Mouse (Mus musculus) G1E (cell line): ENCODE data around the gene Gm21985. TPM values are rescaled to one million over a fixed set of nuclear protein-coding genes. Genes with fewer than 3 reads are reported as not detected.

ENCODE experiments used
- ATAC-seq: 2 replicates; pipeline ENCODE4 v1.8.0; 2016; ENCODE audit warnings: mild to moderate bottlenecking; ENCODE audit not compliant: insufficient number of reproducible peaks, poor library complexity, low FRiP score, severe bottlenecking; ENCODE audit errors: extremely low read depth
- DNase-seq: peaks from one replicate; pipeline ENCODE4 v3.0.0; 2012; ENCODE audit warnings: low spot score
- H3K27me3 ChIP-seq: 2 replicates; pipeline ENCODE4 v1.6.1; 2012; ENCODE audit warnings: mild to moderate bottlenecking, low read length, inconsistent platforms; ENCODE audit not compliant: insufficient read depth
- H3K36me3 ChIP-seq: replicated peaks from 2 replicates; pipeline ENCODE3; 2012; ENCODE audit warnings: mild to moderate bottlenecking, inconsistent platforms
- H3K4me1 ChIP-seq: 2 replicates; pipeline ENCODE4 v1.6.1; 2012; ENCODE audit warnings: low read depth, low read length, inconsistent platforms, mixed read lengths; ENCODE audit not compliant: insufficient read depth
- H3K4me3 ChIP-seq: 2 replicates; pipeline ENCODE4 v1.5.1; 2012; ENCODE audit warnings: low read depth, mild to moderate bottlenecking, inconsistent platforms, low read length, moderate library complexity, mixed read lengths
- H3K9me3 ChIP-seq: replicated peaks from 2 replicates; pipeline ENCODE4 v1.6.1; 2012; ENCODE audit warnings: inconsistent platforms
- CTCF ChIP-seq: IDR thresholded peaks from 2 replicates; pipeline ENCODE4 v1.5.1; 2012; ENCODE audit warnings: low read depth, low read length, inconsistent platforms, mixed read lengths
- GATA1 ChIP-seq: IDR thresholded peaks from 2 replicates; pipeline ENCODE4 v1.6.1; 2012; ENCODE audit warnings: borderline replicate concordance, low read length, inconsistent platforms, mixed read lengths
- GATA2 ChIP-seq: IDR thresholded peaks from 2 replicates; pipeline ENCODE4 v1.6.1; 2012; ENCODE audit warnings: low read depth, low read length, inconsistent platforms, borderline replicate concordance
- POLR2AphosphoS5 ChIP-seq: IDR thresholded peaks from 2 replicates; pipeline ENCODE4 v1.6.1; 2012; ENCODE audit warnings: low read depth, low read length, inconsistent platforms; ENCODE audit not compliant: insufficient replicate concordance
- TAL1 ChIP-seq: conservative IDR thresholded peaks from 2 replicates; pipeline ENCODE4 v1.6.1; 2012; ENCODE audit warnings: low read depth, low read length, inconsistent platforms, mixed read lengths
- polyA plus RNA-seq: library from polyadenylated mRNA; stranded (reverse); fragments of >175 nt; gene quantifications from 2 replicates; pipeline ENCODE4 v1.2.3, GENCODE M21; 2012
- total RNA-seq, 2 experiments: library from RNA; stranded (forward) in 1 of 2; stranded (reverse) in 1 of 2; fragments of 200-1000 nt in 1 of 2; fragments of >200 nt in 1 of 2; fragmentation: Nextera tagmentation in 1 of 2; gene quantifications; 2 replicates each; pipeline ENCODE4 v1.2.3; 2014 to 2017

Gene Gm21985
- total RNA-seq (2014; fragmentation: Nextera tagmentation) (not detected in 2 replicates), total RNA-seq (2017) (0.16 and 0.64 TPM in 2 replicates), polyA plus RNA-seq (not detected in 2 replicates)

- 0 out of 2 replicates have a peak, but pooled peaks have one; percentile 9 for ATAC-seq
- Histone ChIP-seq H3K36me3 (peaks cover 24% of the 10 kb centered on the region), H3K27me3 (no peaks in the 10 kb centered on the region), H3K4me1 (peaks cover 38% of the 10 kb centered on the region), H3K9me3 (no peaks in the 10 kb centered on the region), H3K4me3 (peak within 1 kb of the TSS; percentile 94)
- TF ChIP-seq CTCF = no peak
- no peak for TF ChIP-seq GATA2
- no peak for TF ChIP-seq POLR2AphosphoS5
- TF ChIP-seq GATA1 = no peak
- DNase-seq = peak; percentile 30
These were observed at the start of gene Gm21985 for GRCm38 (mm10) chr2:112266242-112266592. TSS of gene Gm21985 (plus strand) at chr2:112266314.

DNA sequence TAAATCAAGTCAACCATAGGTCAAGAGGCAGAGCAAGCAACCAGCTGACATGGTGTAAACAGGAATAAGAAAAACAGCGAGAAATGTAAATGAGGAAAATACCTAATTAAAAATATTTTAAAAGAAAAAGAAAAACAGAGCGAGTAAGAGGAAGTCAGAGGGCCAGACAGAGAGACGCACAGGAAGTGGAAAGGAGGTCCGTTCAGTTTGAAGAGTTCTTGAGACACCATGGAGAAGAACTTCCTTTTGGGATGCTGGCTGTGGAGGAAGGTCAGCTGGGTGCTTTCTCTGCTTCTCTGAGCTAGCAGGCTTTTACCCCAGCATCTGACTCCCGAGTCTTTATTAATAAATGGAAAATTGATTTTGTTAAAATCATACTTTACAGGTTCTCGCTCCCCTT lies 48.5 kb upstream of the Gm21985 start:
- TF ChIP-seq TAL1 = no peak
- TF ChIP-seq GATA2 = no peak
- TF ChIP-seq GATA1 = no peak
- TF ChIP-seq POLR2AphosphoS5 = no peak
- TF ChIP-seq CTCF = no peak
- Histone ChIP-seq H3K27me3 (no peaks in the 10 kb centered on the region; the same call in 1 of the 2 replicates), H3K36me3 (no peaks in the 10 kb centered on the region), H3K9me3 (no peaks in the 10 kb centered on the region), H3K4me1 (peaks cover 8% of the 10 kb centered on the region; the same call in 1 of the 2 replicates), H3K4me3 (no peak overlapping the region)
- no peak for DNase-seq
- ATAC-seq = no peak

DNA sequence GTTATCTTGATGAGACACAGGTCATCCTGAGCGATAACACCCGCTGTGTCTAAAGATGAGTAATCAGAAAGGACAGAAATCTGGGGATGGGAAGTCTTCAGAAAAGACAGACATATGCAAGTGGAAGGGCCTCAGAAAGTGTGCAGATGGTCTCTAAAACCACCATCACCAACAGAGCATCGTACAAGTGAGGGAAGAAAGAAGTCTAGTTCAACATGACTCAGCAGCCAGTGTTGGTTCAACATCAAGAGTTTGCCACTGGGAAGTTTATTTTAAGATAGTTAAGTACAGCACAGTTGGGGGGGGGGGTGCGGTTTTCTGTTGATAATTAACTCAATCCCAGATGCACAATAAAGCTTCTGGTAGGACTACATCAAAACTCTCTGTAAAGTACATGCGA lies 45.2 kb upstream of the Gm21985 start:
- H3K9me3 ChIP-seq = no peaks in the 10 kb centered on the region
- H3K4me1 ChIP-seq = peaks cover 8% of the 10 kb centered on the region; the same call in 1 of the 2 replicates
- peak; percentile 63 for ATAC-seq
- DNase-seq = no peak
- no peaks in the 10 kb centered on the region for H3K27me3 ChIP-seq
- no peaks in the 10 kb centered on the region for H3K36me3 ChIP-seq
- H3K4me3 ChIP-seq = no peak overlapping the region
- TF ChIP-seq GATA2 (no peak), TAL1 (no peak), POLR2AphosphoS5 (no peak), GATA1 (no peak), CTCF (no peak)

DNA sequence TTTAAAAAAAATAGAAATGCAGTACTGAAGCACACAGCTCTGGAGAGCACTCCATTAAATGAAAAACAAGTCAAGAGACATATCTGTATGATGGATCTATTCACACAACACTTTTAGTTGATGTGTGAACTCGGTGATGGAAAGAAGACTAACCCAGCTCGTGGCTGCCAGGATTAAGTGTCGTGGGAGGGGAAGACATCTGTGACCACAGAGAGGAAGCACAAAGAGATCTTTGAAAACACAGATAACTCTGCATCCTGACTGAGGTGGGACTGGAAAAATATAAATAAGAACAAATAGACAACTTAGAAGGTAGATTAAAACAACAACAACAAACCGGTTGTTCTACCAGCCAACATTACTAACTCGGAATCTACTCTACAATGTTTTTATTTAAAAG lies 43.5 kb upstream of the Gm21985 start:
- Histone ChIP-seq H3K36me3 (no peaks in the 10 kb centered on the region), H3K27me3 (peaks cover under 1% of the 10 kb centered on the region; the same call in 1 of the 2 replicates), H3K9me3 (no peaks in the 10 kb centered on the region), H3K4me1 (peaks cover 8% of the 10 kb centered on the region; the same call in 1 of the 2 replicates), H3K4me3 (no peak overlapping the region)
- TF ChIP-seq TAL1 (no peak), GATA1 (no peak)
- DNase-seq = no peak
- no peak for ATAC-seq

DNA sequence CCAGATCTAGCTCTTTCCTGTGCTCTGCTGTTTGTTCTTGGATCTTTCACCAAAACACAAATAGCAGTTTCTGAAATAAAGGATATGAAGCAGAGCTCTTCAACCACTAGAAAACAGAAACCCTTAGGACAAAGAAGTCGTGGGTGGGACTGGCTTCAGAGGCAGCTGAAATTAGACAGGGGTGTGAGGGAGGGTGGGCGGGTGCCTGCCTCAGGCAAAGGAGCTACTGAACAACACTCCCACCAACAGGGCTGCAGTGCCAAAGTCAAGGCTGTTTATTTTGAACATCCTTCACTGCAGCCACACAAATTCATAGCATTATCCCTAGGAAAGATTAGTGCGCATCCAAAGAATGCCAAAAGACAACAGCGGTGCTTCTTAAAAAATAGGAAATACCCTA lies 41.8 kb upstream of the Gm21985 start:
- no peaks in the 10 kb centered on the region for H3K36me3 ChIP-seq
- H3K4me3 ChIP-seq = no peak overlapping the region
- no peaks in the 10 kb centered on the region for H3K9me3 ChIP-seq
- H3K27me3 ChIP-seq = peaks cover 4% of the 10 kb centered on the region; the same call in 1 of the 2 replicates
- DNase-seq (no peak), ATAC-seq (no peak)
- peaks cover 4% of the 10 kb centered on the region; the same call in 1 of the 2 replicates for H3K4me1 ChIP-seq
- no peak for TF ChIP-seq GATA2
- TF ChIP-seq GATA1 = no peak
- TF ChIP-seq TAL1 = no peak
- no peak for TF ChIP-seq CTCF
- TF ChIP-seq POLR2AphosphoS5 = no peak

GRCm38 (mm10) chr2:112232623-112233022 lies 33.5 kb upstream of the Gm21985 start:
- ATAC-seq (no peak), DNase-seq (no peak)
- TF ChIP-seq CTCF (no peak), GATA2 (no peak), GATA1 (no peak), POLR2AphosphoS5 (no peak), TAL1 (no peak)

GRCm38 (mm10) chr2:112236620-112237019 lies 29.5 kb upstream of the Gm21985 start:
- H3K36me3 ChIP-seq = peaks cover 4% of the 10 kb centered on the region
- H3K4me1 ChIP-seq = peaks cover 36% of the 10 kb centered on the region
- H3K4me3 ChIP-seq = no peak overlapping the region
- ATAC-seq (no peak), DNase-seq (no peak)
- no peak for TF ChIP-seq CTCF
- no peak for TF ChIP-seq GATA1
- TF ChIP-seq POLR2AphosphoS5 = no peak
- no peak for TF ChIP-seq TAL1
- no peak for TF ChIP-seq GATA2
- no peaks in the 10 kb centered on the region for H3K9me3 ChIP-seq
- 0 out of 2 replicates have a peak, but pooled peaks cover 9% of the 10 kb centered on the region for H3K27me3 ChIP-seq

More at GRCm38 (mm10) chr2:112232623-112233022, 33.5 kb upstream of the Gm21985 start:
- H3K4me3 ChIP-seq = no peak overlapping the region
- peaks cover under 1% of the 10 kb centered on the region; the same call in 1 of the 2 replicates for H3K4me1 ChIP-seq
- no peaks in the 10 kb centered on the region for H3K9me3 ChIP-seq
- no peaks in the 10 kb centered on the region for H3K36me3 ChIP-seq
- peaks cover 17% of the 10 kb centered on the region; the same call in 1 of the 2 replicates for H3K27me3 ChIP-seq
